Mouse (Mus musculus): ENCODE measurements around the gene Gna11.

Gna11 gene

DNA sequence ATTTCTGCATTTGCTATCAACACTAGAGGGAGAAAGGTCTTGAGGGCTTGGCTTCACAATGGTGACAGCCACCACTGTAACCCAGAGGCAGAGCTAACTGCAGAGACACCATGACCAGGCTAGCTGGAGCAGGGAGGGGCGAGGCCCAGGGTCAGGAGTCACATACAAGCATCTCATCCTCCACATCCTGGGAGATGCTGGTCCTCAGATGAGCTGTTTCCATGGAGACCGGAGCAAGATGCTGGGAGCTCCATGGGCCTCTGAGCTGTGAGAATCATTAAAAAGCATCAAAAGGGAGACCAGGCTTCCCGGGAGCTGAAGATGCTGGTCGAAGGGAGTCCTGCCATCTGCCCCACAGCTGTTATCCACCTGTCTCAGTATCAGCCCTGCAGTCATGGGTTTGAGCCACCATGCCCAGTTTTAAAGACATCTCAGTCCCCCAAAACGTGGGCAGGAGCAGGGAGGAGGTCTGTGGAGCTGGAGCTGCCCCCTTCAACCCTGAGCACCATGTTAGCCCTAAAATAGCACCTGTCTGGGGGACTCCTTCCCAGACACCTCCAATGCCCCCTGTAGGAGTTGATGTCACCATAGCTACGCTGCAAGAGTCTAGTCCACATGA lies 60.4 kb downstream of the Gna11 start:
- no peak for DNase-seq

DNA sequence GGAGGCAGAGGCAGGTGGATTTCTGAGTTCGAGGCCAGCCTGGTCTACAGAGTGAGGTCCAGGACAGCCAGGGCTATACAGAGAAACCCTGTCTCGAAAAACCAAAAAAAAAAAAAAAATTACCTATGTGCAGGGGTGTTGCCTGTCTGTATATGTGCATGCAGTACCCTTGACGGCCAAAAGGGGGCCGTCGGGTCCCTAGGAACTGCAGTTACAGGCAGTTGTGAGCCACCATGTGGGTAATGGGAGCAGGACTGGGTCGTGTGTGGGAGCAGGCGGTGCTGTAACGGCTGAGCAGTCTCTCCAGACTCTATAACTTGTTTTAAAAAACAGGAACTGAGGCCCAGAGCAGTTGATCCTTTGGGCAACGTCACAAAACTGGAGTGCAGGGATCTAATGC lies 61.0 kb downstream of the Gna11 start:
- DNase-seq: peak; percentile 58

DNA sequence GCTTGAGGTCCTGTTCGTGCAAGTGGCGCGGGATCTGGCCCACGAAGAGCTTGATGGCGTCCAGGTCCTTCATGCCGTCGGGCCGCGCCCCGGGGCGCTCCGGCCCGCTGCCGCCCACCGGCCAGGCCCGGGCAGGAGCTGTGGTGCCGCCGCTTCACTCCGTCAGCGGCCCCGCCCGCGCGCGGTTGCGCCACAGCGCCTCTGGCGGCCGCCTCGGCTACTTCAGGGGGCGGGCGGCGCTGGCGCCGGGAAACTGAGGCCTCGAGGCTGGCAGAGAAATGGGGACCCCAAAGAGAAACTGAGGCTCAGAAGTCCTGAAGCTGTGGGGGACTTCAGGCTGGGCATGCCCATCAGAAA lies 62.5 kb downstream of the Gna11 start, which contains the start of gene Celf5:
Celf5 (minus strand) TSS at position 177 of the 357 bp plus-strand sequence.
- peak; percentile 51 for DNase-seq

DNA sequence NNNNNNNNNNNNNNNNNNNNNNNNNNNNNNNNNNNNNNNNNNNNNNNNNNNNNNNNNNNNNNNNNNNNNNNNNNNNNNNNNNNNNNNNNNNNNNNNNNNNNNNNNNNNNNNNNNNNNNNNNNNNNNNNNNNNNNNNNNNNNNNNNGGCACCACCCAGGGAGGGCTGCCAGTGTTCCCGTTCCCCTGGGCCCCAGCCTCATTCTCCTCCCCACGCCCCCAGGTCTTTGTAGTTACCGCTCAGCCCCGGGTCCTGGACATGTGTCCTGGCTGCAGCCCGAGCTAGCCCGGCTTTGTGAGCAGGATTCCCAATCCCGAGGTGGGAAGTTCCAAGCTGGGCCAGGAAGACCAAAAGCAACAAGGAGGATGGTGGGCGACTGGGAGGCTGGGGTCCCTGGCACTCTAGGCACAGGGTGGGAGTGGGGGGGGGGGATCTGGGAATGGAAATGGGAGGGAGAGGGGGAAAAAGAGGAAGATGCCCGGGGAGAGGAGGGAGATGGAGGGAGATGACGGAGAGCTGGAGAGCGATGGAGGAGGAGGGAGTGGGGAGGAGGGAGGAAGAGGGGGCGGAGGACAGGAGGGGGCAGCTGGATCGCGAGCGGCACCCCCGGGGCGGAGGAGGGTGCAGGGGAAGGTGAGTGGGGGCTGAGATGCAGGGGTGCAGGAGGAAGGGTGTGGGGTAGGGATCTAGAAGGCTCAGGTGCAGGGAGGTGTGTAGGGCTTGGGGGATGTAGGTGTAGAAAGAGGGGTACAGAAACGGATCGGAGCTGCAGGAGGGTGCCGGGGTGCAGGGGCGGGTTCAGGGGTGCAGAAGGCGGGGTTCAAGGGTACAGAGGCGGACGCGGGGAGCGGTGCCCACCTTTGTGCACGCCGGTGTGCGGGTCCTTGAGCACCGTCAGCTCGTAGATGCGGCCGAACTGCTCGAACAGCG lies 63.1 kb downstream of the Gna11 start:
- no peak for DNase-seq
